Comparison of ENCODE assay signal across 16 mouse cellular contexts in the genomic region with DNA sequence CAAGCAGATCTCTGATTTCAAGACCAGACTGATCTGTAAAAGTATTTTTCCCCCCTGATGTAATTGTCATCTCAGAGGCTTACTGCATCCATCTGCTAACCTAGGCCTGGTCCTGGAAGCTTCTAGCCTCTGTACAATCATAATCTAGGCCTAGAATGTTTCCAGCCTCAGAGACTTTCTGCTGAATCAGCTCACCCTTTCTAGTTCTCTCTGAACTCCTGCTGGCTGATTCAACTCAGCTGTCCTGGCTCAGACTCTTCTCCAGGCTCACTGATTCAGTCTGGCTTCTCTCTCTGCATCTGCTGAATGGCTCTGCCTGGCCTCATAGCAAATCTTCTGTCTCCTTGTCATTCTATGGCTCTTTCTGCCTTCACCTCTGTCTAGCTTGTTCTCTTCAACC. TPM values are rescaled to one million over a fixed set of nuclear protein-coding genes. Genes with fewer than 3 reads are reported as not detected.
DNase-seq lines count a peak whose midpoint lies in the region; ATAC-seq and TF ChIP-seq lines count a peak whose summit lies in the region.
"Had no signal": no experiment of that assay in that cellular context is flagged by ENCODE, and none has a peak within 500 bp of the region (broad histone marks: within the 10 kb centered on the region; RNA-seq: fewer than 3 reads in every experiment).

No protein-coding gene starts in this region.

- peak; percentile 43 for DNase-seq in intestine, embryonic 14.5 days (ENCODE audit: low spot score)
- DNase-seq in lung, postnatal 10 days: peak; percentile 22
- no peak for DNase-seq in lung, adult 18-20 months
- no peak for DNase-seq in ES-E14 (ENCODE audit: low read depth, low spot score)
- peak; percentile 24 for DNase-seq in lung, postnatal 36 days
- DNase-seq in gastrocnemius, postnatal 25 days: no peak
- DNase-seq: adrenal gland, postnatal 14 days; cerebellum, adult 8-10 months; embryo, embryonic 11 days; right cerebral cortex, postnatal 25 days had no signal

- no peak for ATAC-seq in intestine, embryonic 14.5 days (replicated peaks; ENCODE audit: low FRiP score, low TSS enrichment, low read depth)
- no peak for ATAC-seq in intestine, embryonic 16.5 days
- ATAC-seq: forebrain, embryonic 13.5 days had no signal

- H3K9me3 ChIP-seq in intestine, embryonic 14.5 days (ENCODE audit: control insufficient read depth, low read length): no peaks in the 10 kb centered on the region
- no peaks in the 10 kb centered on the region for H3K9me3 ChIP-seq in intestine, embryonic 16.5 days (ENCODE audit: control insufficient read depth, low read length)
- no peaks in the 10 kb centered on the region for H3K9me3 ChIP-seq in ES-E14 (ENCODE audit: control insufficient read depth, insufficient read depth, low read depth, low read length)
- H3K9me3 ChIP-seq: embryonic facial prominence, embryonic 15.5 days; forebrain, embryonic 13.5 days; hindbrain, embryonic 10.5 days; kidney, embryonic 15.5 days had no signal

- in situ Hi-C loops in ES-E14 (cut with MboI; ENCODE audit: low sequenced_read_pairs in 2 of 2, unreplicated experiment in 2 of 2): no loop called here

- H3K36me3 ChIP-seq in intestine, embryonic 14.5 days (ENCODE audit: control insufficient read depth, insufficient read depth, low read length): peaks cover 88% of the 10 kb centered on the region
- H3K36me3 ChIP-seq in intestine, embryonic 16.5 days (ENCODE audit: control insufficient read depth, insufficient read depth, low read length): peaks cover 9% of the 10 kb centered on the region; the same call in 1 of the 2 replicates
- peaks cover 20% of the 10 kb centered on the region for H3K36me3 ChIP-seq in ES-E14 (ENCODE audit: control insufficient read depth, insufficient read depth, low read length, poor library complexity, severe bottlenecking)

- no peak overlapping the region for H3K27ac ChIP-seq in intestine, embryonic 14.5 days (ENCODE audit: low read depth)
- H3K27ac ChIP-seq in intestine, embryonic 16.5 days (ENCODE audit: low read length): no peak overlapping the region
- H3K27ac ChIP-seq in ES-E14 (ENCODE audit: insufficient read depth, low read depth, low read length, poor library complexity, severe bottlenecking): peak overlapping the region; percentile 88
- H3K27ac ChIP-seq: embryonic facial prominence, embryonic 15.5 days; forebrain, embryonic 13.5 days; hindbrain, embryonic 10.5 days; kidney, embryonic 15.5 days; liver, embryonic 14.5 days had no signal

- no peaks in the 10 kb centered on the region for H3K27me3 ChIP-seq in intestine, embryonic 14.5 days (replicated peaks; ENCODE audit: control insufficient read depth, insufficient read depth, low read length)
- no peaks in the 10 kb centered on the region for H3K27me3 ChIP-seq in intestine, embryonic 16.5 days (replicated peaks; ENCODE audit: control insufficient read depth, insufficient read depth, low read length)
- H3K27me3 ChIP-seq: embryonic facial prominence, embryonic 15.5 days; forebrain, embryonic 13.5 days; kidney, embryonic 15.5 days had no signal

- H3K4me3 ChIP-seq in intestine, embryonic 14.5 days (ENCODE audit: low read depth, low read length): no peak overlapping the region
- no peak overlapping the region for H3K4me3 ChIP-seq in intestine, embryonic 16.5 days (ENCODE audit: low read length)
- no peak overlapping the region for H3K4me3 ChIP-seq in ES-E14 (ENCODE audit: insufficient read depth in 1 of 2, low read depth in 1 of 2, low read length in 2 of 2, poor library complexity in 1 of 2, severe bottlenecking in 1 of 2)
- H3K4me3 ChIP-seq: embryonic facial prominence, embryonic 15.5 days; forebrain, embryonic 13.5 days; hindbrain, embryonic 10.5 days; kidney, embryonic 15.5 days had no signal

- no peak overlapping the region for H3K4me2 ChIP-seq in intestine, embryonic 14.5 days (ENCODE audit: low read length)
- no peak overlapping the region for H3K4me2 ChIP-seq in intestine, embryonic 16.5 days (ENCODE audit: low read depth, low read length)
- H3K4me2 ChIP-seq: embryonic facial prominence, embryonic 15.5 days; forebrain, embryonic 13.5 days; kidney, embryonic 15.5 days had no signal

- no peak overlapping the region for H3K9ac ChIP-seq in intestine, embryonic 14.5 days (ENCODE audit: low read length)
- no peak overlapping the region for H3K9ac ChIP-seq in intestine, embryonic 16.5 days (ENCODE audit: low read depth, low read length)
- no peak overlapping the region; the same call in 1 of the 2 replicates for H3K9ac ChIP-seq in ES-E14 (ENCODE audit: insufficient read depth, low read depth, low read length, poor library complexity, severe bottlenecking)
- H3K9ac ChIP-seq: embryonic facial prominence, embryonic 15.5 days; forebrain, embryonic 13.5 days; kidney, embryonic 15.5 days; liver, embryonic 14.5 days had no signal

- no peaks in the 10 kb centered on the region for H3K4me1 ChIP-seq in intestine, embryonic 14.5 days (replicated peaks; ENCODE audit: control insufficient read depth, insufficient read depth, low read length)
- H3K4me1 ChIP-seq in intestine, embryonic 16.5 days (ENCODE audit: control insufficient read depth, insufficient read depth, low read length): no peaks in the 10 kb centered on the region
- H3K4me1 ChIP-seq in ES-E14 (ENCODE audit: control insufficient read depth in 2 of 2, insufficient read depth in 2 of 2, low read length in 2 of 2, poor library complexity in 1 of 2): peaks cover 10 to 30% of the 10 kb centered on the region in 2 experiments
- H3K4me1 ChIP-seq: embryonic facial prominence, embryonic 15.5 days; forebrain, embryonic 13.5 days; kidney, embryonic 15.5 days had no signal

TF ChIP-seq in ES-E14, 5 proteins besides CTCF, POLR2A, EP300 and RAD21:
- TF ChIP-seq MAFK (IDR thresholded peaks at IDR 0.05; ENCODE audit: insufficient read depth, low read depth, low read length): peak; percentile 82
- no peak for TF ChIP-seq ZC3H11A (IDR thresholded peaks at IDR 0.05; ENCODE audit: borderline replicate concordance, low read depth, low read length)

RNA-seq across cellular contexts. Expression of a gene that starts 20.6 kb away (rescaled TPM):
- polyA plus RNA-seq in intestine, embryonic 14.5 days (2014; fragmentation: Nextera tagmentation; extraction: Ambion mirVana): 43.8 and 46.0 TPM in 2 replicates
- polyA plus RNA-seq in intestine, embryonic 16.5 days (2015; fragmentation: Nextera tagmentation; extraction: Ambion mirVana): 24.6 and 27.2 TPM in 2 replicates
- total RNA-seq in ES-E14 (2012; rRNA removed): 41.9 and 47.8 TPM in 2 replicates
- 10 to 100 TPM in 1 of 2 experiments, 1 to 10 TPM in 1; 8.4 to 11.3 TPM for total RNA-seq in gastrocnemius, postnatal 25 days (2021)

RNA-seq across cellular contexts. Expression of a gene that starts 48.1 kb away (rescaled TPM):
- polyA plus RNA-seq in intestine, embryonic 14.5 days (2014; fragmentation: Nextera tagmentation; extraction: Ambion mirVana): 123 and 132 TPM in 2 replicates
- 49.4 and 56.3 TPM in 2 replicates for polyA plus RNA-seq in intestine, embryonic 16.5 days (2015; fragmentation: Nextera tagmentation; extraction: Ambion mirVana)
- total RNA-seq in ES-E14 (2012; rRNA removed): 86.0 and 90.5 TPM in 2 replicates
- total RNA-seq in gastrocnemius, postnatal 25 days (2021): 10 to 100 TPM; 15.6 to 16.2 TPM

Comparison
In these comparisons a context has a peak if more than half of its experiments do, and no peak if none do; other contexts are left out.
1. DNase-seq: peak in intestine, embryonic 14.5 days (single experiment), lung, postnatal 10 days (single experiment) and lung, postnatal 36 days (single experiment); none in lung, adult 18-20 months (0 of 2), ES-E14 (single experiment) and gastrocnemius, postnatal 25 days (single experiment).